Mouse (Mus musculus): Measurements from ENCODE around the gene Smyd2. TPM values are rescaled to one million over a fixed set of nuclear protein-coding genes. Genes with fewer than 3 reads are reported as not detected.

Smyd2 gene
- polyA plus RNA-seq (2012; rRNA removed) = 22.3 and 24.8 TPM in 2 replicates

GRCm38 (mm10) chr1:189921818-189922592, at the start of gene Smyd2:
Smyd2 (minus strand) TSS chr1:189922363.

Other genes starting within 250 kb of the Smyd2 start
- 4.8 and 5.7 TPM in 2 replicates for gene Cenpf, start 234.3 kb downstream of the Smyd2 start, polyA plus RNA-seq (2012; rRNA removed)
- gene Ptpn14, start 194.1 kb downstream of the Smyd2 start, polyA plus RNA-seq (2012; rRNA removed) = 0.53 and 0.59 TPM in 2 replicates
- gene Prox1, start 248.4 kb upstream of the Smyd2 start, polyA plus RNA-seq (2012; rRNA removed) = 6.9 and 9.0 TPM in 2 replicates